Mouse (Mus musculus): ENCODE measurements around the gene Rybp. TPM values are rescaled to one million over a fixed set of nuclear protein-coding genes. Genes with fewer than 3 reads are reported as not detected.

Gene Rybp
- total RNA-seq (2022): 10 to 100 TPM; 22.0 to 31.9 (median 28.6) TPM

DNA sequence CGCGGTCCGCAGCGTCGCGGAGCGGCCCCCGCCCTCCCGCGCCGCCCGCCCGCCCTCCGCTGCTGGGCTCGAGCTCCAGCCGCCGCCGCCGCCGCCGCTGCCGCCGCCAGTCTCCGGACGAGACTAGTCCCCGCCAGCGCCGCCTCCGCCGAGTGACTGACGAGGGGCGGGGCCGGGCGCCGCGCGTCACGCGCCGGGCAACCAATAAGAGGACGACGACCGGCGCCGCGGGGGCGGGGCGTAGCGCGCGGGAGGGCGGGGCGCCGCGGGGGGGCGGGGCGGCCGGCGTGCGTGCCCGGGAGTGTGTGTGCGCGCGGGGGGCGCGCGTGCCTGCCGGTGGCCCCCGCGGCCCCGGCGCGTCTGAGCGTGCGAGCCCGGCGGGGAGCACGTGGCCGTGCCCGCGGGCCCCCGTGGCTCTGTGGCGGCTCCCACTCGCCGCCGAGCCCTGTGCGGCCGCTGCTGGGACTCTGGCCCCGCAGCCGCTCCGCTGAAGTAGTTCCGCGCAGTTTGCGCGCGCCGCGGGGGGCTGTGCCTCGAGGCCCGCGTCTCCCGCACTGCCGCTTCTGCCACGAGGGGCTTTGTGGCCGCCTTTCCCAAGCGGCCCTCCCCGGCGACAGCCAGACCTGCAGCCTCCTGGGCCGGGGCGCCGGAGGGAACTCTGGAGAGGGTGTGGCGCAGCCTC is at the start of gene Rybp:
Gene Rybp, minus strand, starts transcription at position 152 of the 682 bp plus-strand sequence.
- DNase-seq: peak; percentile 87

DNA sequence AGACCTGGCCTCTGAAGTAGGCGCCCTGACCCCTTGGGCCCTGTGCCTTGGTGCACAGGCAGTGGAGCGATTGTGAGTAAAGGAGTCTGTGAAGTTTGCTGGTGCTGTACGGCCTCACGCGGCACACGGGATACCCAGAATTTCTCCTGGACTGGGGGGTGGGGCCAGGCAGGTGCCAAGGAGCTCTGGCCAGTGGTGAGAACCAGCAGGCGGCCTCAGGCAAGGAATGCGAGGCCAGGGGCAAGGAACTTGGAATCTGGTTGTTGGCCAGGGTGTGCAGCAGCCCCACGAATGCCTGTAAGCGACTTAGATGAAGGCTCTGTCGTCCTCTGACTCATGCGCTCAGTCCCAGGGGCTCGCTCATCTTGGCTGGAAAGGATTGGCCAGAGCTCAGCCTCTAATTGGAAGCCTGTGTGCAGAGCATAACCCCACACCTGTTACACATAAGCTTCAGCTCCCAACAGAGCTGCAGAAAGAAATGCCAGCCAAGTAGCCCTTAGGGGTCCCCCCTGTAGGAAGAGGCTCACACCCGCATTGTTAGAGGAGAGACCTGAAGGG is 49.4 kb upstream of the Rybp start:
- DNase-seq: peak; percentile 14

DNA sequence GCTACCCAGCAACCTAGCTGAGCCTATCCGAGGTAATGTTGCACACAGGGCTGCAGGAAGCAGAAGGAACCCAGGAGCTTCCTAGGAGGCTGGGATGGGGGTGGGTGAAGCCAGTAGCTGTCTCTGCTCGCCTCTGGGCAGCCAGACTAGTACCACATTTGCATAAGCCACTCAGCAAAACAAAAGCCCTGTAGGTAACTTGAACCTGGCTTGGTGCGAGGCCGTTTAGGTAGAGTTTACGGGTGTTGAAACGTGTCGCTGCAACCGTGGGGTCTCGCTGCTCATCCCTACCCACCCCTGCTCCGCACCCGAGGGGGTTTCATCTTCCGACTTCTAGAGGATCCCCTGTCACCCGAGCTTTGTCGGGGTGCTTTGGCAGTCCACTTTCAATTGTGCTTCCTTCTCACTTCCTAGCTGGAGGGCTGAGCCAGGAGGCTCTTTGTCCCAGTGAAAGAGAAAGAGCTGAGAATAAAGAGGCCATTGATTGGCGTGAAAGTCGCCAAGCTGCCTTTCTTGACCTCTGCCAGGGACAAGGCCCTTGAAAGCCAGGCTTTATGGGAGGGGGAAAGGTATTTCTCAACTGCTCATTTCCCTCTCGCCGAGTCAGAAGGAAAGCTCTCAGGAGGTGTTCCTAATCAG is 48.3 kb upstream of the Rybp start:
- DNase-seq: no peak

DNA sequence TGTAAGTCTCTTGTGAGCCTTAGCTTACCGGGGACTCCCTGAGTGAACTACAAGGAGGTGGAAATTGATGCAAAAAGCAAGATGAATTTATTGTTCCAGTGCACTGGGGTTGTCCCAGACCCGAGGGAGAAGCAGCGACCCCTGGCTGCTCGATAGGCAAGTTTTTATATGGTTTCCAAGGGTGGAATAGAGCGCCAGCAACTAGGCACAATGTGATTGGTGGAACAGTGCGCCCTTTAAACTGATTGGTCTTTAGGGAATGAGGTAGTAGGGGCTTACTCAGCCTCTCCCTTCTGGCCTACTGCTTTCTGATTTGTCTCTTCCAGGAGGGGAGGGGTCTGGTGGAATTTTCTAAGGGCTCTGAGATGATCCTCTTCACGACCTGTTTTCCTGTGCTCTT is 46.5 kb upstream of the Rybp start:
- no peak for DNase-seq

DNA sequence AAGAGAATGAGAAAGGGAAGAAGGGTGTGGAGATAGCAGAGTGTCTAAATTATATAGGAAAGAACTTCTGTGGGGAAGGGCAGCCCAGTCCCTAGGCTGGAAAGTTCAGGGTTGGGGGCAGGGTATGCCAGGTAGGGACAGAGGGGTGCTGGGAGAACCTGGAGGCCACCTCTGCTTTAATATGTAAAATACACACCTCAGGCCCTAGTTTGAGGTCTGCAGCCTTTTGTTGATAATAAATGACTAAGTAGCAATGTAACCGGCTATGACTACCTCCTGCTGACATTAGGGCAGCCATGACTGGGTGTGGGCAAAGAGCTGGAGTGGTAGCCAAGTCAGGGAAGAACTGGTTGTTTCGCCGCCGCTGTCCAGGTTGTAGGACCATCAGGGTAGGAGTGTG is 45.2 kb upstream of the Rybp start:
- no peak for DNase-seq

DNA sequence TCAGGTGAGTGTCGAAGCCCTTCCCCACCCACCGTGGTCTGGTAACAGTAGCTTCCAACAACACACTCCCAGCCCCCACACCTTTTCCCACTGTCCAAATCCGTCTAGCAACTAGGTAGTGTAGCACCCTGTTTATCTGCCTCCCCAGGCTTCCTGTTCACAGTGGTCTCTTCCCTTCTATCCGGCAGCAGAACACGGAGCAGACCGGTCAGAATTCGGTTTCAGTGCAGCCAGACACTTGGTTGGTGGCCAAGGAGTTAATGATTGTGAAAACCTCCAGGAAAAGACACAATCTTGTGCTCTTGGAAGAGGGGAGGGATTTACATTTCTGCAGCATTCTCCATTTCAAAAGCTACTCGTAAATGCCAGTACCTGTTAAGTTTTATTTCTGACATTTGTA is 44.3 kb upstream of the Rybp start:
- DNase-seq: no peak

DNA sequence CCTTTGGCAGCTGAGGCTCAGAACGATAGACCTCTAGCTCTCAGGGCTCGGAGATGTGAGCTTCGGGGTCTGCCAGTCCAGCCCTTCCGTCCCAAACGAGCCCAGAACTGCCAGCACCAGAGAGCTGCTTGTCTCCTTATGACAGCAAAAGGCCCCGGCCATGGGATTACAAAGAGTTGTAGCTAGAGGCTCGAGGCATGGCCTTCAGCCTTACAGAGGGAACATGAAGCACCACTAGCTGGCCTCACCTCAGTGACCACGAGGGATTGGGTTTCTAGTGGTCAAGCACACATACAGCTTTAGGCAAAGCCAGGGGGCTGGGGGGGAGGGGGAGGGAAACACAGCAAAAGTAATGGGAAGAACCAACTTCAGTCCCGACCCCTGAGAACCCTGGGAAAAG is 43.8 kb upstream of the Rybp start:
- no peak for DNase-seq

DNA sequence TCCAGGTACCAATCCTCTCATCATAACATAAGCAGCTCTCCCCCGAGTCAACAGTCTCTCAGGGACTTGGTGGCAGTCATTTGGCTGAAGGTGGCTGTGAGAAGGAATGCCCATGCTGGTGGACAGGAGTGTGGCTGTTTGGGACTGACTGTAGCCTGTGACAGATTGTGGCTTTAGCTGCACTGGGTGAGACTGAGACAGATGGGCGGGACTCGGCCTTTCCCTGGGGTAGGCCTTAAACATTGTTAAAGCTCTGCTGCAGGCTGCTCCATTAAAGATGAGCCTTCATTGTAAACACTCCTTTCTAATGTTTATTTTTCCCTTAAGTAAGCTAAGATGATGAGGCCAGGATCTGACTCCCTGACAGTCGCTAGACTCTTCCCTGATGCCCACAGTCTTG is 42.3 kb upstream of the Rybp start:
- no peak for DNase-seq

DNA sequence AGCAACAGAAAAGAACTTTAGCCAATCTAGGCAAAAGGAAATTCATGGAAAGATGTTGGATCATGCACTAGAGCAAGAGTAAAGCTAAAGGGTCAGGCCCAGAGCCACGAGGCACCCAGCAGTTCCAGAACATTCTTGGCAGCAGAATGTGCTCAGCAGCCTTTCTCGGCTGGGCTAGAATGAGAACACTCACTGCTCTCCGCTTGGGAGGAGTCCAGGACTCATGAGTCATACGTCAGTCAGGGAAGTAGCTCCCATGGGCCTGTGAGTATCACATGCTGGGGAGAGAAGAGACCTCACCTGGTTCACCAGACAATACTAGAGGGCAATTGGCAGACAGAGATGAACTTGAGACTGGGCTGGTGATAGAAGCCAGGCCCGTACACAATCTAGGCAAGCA is 39.8 kb upstream of the Rybp start:
- peak; percentile 90 for DNase-seq

DNA sequence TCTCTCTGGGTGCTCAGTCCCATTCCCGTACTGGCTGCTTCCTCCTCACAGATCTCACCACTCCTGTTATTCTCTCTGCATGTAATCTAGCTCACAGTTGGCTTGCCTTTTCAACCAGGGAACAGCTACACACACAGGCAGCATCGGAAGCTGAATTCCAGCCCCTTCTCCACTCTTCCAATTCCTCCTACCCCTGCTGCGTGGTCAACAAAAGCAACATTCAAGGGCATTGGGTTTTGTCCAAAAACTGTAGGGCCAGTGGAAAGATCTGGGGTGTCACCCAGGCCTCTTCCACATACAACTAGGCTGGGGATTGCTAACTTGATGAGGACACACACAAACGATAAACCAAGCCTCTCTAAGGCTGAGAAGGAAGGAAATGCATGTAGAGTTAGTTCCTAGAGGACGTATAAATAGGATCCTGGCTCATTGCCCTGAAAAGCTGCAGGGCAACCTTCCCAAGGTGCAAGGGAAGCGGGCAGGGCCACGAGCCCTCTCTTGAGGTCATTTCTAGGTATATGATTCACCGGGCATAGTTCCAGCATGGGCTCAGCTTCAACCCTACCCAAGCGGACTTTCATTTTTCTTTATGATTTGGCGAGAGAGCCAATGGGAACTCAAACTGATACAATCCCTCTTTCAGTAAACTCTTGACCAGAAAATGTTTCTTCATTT is 36.6 kb upstream of the Rybp start:
- DNase-seq: peak; percentile 39

DNA sequence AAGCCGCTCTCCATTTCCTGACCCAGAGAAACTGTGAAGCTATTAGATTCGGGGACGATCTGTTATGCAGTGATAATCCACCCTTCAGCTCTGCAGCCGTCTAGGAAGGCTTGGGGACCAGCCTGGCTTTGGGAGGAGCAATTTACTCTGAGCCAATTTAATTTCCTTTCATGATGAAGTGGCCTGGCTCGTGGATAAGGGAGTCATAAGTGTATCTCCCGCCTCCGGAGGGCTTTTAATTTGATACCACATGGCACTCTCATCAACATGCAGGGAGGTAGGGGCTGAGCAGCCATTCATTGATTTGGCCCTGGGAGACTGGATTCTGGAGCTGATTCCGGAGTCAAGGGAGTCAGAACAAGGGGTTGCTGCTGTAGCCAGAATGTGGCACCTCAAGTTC is 35.3 kb upstream of the Rybp start:
- DNase-seq: no peak

DNA sequence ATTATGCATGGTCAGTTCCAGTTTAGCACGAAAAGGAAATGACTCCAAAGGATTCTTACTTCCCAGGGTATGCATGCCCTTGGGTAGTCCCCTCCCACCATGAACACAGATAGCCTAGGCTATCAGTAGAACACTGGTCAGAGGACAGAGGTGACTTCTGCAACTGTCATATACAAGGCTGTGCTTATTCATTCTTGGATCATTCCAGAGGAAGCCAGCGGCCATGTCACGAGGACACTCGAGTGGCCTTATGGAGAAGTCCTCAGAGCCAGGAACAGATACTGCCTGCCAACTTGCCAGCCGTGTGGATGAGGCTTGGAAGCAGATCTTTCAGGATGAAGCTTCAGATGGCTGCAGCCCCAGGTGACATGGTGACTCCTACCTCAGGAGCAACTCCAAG is 34.9 kb upstream of the Rybp start:
- DNase-seq: peak; percentile 27

DNA sequence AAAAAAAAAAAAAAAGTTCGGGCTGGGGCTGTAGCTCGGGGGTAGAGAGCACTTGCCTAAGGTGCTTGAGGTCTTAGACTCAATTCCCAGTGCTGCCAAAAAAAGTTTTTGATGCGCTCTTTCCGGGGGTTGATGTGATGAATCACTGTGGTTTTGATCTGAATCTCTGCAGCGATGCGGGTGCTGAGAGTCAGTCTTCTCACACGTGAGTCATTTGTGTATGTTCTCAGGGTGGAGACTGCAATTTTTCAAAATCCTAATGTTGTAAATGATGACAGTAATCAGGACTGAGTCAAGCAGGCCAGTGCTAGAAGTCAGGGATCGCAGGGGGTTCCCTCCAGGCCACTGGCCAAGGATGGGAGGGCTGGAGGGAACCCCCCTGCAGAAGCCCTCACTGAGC is 26.9 kb upstream of the Rybp start:
- DNase-seq: no peak

DNA sequence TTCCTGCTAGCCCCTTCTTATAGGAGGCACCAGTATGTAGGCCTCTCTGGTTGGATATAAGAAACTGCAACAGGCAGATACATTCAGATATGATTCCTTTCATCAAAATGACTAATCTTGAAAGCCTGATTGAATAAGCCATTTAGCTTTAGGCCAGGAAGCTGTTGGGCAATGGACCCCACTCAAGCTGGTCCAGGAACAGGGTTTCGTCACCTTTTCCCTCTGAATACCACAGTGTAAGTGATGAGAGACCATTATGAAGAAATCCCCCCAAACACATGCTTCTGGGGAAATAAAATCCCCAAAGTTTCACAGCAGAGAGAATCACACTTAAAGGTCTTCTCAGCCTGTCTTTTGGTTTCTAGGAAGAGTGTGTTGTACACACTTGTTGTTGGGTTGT is 23.9 kb upstream of the Rybp start:
- DNase-seq: no peak

DNA sequence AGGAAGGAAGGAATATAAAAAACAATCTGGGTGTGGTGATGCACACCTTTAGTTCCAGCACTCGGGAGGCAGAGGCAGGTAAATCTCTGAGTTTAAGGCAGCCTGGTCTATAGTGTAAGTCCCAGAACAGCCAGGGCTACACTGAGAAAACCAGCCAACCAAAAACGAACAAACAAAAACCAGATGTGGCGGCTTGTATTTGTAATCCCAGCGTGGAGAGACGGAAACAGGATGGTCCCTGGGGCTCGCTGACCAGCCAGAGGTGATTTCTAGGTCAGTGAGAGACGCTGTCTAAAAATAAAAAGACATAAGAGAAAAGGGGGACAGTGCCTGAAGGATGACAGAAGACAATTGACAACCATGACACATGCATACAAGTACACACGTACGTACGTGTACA is 17.5 kb upstream of the Rybp start:
- no peak for DNase-seq

DNA sequence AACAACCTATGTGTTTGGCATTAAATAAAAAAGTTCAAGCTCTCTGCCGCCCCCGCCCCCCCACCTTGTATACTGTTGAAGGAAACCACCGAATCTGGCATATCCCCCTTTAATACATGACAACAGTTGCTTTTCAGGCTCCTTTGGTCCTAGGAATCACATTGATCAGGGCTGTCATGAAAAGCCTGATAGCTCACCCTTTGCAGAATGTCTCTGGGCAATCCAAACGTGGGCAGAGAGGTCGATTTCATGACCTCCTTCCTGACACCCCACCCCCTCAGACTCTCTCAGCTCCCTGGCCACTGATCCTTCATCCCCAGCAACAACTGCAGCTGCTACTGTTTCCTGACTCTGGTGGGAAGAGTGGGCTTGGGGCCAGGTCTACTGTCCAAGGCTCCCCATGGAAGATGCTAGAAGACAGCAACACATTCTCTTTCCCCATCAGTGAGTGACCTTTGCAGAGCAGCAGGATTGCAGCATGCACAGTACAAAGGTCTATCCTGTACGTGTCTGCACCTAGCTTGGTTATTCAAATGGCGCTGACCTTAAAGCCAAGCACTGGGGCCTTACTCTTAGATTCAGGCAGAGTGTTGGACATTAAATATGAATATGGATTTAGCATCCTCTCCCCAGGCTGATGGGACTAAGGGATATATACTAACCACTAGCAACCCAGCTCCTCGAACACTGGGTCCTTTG is 14.3 kb upstream of the Rybp start:
- no peak for DNase-seq

DNA sequence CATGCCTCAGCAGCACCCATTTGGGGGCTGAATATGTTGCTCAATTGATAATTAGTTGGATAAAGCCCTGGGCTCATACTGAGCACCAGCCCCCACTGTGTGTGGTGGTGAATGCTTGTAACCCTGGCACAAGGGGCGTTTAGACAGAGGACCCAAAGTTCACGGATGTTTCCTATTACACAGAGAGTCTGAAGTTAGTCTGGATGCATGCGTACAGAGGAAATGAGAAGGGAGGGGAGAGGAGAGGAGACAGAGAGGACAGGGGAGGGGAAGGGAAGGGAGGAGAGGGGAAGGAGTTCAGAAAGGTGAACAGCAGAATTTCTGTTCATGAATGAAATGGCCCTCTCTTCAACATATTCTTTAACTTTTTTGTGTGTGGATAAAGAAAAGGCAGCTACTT is 13.5 kb upstream of the Rybp start:
- DNase-seq: no peak

DNA sequence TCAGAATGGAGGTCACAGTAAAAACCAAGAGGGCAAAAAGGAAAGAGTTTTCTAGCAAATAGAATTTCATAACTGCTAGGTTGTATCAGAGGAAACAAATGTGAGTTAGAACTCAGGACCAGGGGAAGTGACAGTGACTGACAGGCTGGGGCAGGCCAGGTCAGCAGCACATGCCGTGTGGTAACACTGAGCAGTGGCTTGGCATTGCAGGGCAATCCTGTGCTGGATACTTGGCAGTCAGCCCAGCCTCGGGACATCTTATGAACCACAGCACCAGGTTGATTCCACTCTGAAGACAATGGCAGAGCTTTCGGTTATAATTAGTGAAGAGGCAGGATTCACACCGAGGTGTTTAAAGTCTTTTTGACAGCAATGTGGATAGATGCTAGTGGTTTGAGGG is 11.7 kb upstream of the Rybp start:
- DNase-seq: no peak

DNA sequence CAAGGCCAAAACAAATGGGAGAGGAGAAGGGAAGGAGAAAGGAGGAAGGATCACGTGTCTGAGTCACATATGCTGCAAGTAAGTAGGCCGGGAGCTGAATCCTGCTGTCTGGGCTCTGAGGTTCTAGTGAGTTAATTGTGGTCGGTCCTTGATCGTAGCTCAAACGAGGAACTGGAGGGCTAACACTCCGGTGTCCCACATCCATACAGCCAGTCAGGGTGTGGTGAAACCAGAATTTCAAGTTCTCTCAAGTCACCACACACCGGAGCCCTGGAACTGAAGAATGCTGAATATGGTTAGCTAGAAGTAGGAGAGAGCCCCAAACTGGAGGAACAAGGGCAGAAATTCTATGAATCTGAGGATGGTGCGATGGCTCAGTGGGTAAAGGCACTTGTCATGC is 10.3 kb upstream of the Rybp start:
- DNase-seq: no peak

DNA sequence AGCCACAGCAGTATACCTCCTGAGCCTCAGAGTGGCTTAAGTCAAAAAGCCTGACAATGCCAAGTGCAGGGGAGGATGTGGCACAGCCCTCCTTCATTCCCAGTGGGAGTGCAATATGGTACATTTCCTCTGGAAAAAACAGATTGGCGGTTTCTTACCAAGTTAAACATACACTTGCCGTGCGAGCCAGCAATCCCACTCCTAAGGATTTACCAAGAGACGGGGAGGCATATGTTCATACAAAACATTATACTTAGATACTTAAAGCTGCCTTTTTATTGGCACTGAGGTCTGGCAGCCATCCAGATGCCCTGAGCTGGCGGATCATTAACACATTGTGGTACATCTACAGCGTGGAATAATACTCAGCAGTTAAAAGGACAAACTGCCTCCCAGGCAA is 5.1 kb upstream of the Rybp start:
- no peak for DNase-seq

DNA sequence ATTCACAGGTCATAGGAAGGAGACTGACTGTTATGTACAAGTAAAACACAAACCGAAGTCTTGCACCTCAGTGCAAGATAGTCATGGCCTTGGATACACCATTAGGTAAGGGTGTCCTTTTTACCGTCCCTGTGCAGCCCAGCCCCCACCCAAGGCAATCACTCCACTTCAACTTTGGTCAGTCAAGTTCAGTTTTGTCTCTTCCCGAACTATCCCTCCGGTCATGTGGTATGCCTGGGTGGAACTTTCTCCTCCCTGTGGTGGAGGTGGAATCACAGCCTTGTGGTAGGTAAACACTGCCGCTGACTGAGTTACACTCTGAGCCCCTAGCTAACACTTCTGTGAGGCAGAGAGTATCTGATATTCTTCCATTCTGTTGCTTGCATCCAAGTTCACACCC is 1.8 kb upstream of the Rybp start:
- DNase-seq: no peak

DNA sequence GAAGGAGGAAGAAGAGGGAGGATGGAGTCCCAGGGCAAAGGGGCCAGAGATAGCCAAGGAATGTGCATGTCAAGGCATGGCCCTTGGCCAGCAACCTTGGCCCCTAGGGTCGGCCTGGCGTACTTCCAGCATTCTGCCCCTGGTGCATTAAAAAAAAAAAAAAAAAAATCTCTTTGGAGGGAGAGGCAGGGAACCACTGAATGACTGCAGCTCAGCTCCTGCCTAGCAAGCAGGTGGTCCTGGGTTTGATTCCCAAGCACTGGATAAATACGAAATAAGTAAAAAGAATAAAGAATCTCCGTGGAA is 1.4 kb upstream of the Rybp start:
- peak; percentile 18 for DNase-seq

DNA sequence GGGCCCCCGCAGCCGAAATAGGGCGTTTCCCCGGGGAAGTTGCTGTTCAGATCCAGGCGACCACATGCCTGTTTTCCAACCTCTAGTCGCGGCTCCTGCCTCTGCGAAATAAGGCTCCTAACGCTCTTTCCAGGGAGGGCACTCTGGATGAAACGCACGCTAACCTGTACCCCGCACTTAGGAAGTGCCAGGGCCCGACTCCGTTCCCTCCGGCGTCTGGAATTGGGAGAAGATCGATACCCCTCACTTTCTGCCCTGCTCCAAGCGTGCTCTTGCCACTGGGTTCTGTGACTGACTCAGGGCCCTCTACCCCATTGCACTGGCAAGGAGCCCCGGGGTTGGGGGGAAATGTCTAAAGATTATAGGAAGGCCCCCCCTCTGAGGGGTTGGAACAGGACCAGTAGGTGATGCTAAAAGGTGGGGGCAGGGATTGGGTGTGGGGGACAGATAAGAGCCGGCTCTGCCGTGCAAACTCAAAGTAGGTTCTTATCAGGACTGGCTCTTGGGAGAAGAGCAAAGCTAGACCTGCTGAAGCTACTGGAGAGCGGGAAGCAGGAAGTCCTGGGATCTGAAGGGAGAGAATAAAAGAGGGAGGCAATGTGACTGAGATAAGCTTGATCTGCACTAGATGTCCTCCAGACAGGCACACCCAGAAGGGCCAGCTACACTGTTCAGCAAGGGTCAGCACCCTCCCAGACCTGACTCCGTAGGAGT is 888 bp upstream of the Rybp start:
- peak; percentile 34 for DNase-seq
